Mouse (Mus musculus) cerebellum, adult 2 months (tissue): Measurements from ENCODE around the gene Myo15. TPM values are rescaled to one million over a fixed set of nuclear protein-coding genes. Genes with fewer than 3 reads are reported as not detected.
A peak's percentile ranks its signal among the peaks of the same experiment; 100 is the strongest.
"Not testable (repeated sequence)": the region's sequence is repeated elsewhere in the genome, so short reads cannot be mapped to it uniquely, and the experiment has no call there.

ENCODE experiments used
- DNase-seq, 2 experiments: peaks; one replicate each; pipeline ENCODE4 v3.0.0; 2021
- H3K27ac ChIP-seq: fragments of 200-500 bp; 2 replicates; pipeline ENCODE4 v1.5.1; 2012; ENCODE audit warnings: low read length, control low read depth, inconsistent platforms; ENCODE audit not compliant: insufficient read depth
- H3K27me3 ChIP-seq: fragments of 200-500 bp; 2 replicates; pipeline ENCODE4 v1.6.1; 2012; ENCODE audit warnings: inconsistent platforms, mild to moderate bottlenecking, low read length, moderate library complexity; ENCODE audit not compliant: control insufficient read depth, insufficient read depth
- H3K4me1 ChIP-seq: fragments of 200-500 bp; 2 replicates; pipeline ENCODE4 v1.6.1; 2011; ENCODE audit warnings: low read length; ENCODE audit not compliant: control insufficient read depth, insufficient read depth
- H3K4me3 ChIP-seq: fragments of 200-500 bp; replicated peaks from 2 replicates; pipeline ENCODE3; 2011; ENCODE audit warnings: mild to moderate bottlenecking, low read depth, low read length, control low read depth; ENCODE audit not compliant: insufficient read depth
- CTCF ChIP-seq: fragments of 200-500 bp; IDR thresholded peaks from 2 replicates; pipeline ENCODE4 v1.5.1; 2011; ENCODE audit warnings: low read depth, mild to moderate bottlenecking, control low read depth, low read length, moderate library complexity, borderline replicate concordance; ENCODE audit not compliant: insufficient read depth
- POLR2A ChIP-seq: fragments of 200-500 bp; IDR thresholded peaks from 2 replicates; pipeline ENCODE4 v1.6.1; 2011; ENCODE audit warnings: low read length, control low read depth, borderline replicate concordance; ENCODE audit not compliant: insufficient read depth
- WGBS: fragments of 180-500 bp; shearing (Covaris S2); methylation state at CpG from one replicate; pipeline ENCODE4 v1.1.7; 2018; 5-methylcytosine and 5-hydroxymethylcytosine counted together
- polyA plus RNA-seq: library from polyadenylated mRNA; depleted of rRNA; stranded (reverse); fragments of >200 nt; gene quantifications from 2 replicates; pipeline ENCODE4 v1.2.3, GENCODE M21; 2012; rRNA removed

The Myo15 gene
- 3.1 and 4.6 TPM in 2 replicates for polyA plus RNA-seq

GRCm38 (mm10) chr11:60469039-60469438, at the start of gene Myo15:
TSS of gene Myo15 (plus strand) at chr11:60469339.
- no peak for TF ChIP-seq CTCF
- TF ChIP-seq POLR2A: no peak
- peaks cover 17% of the 10 kb centered on the region for H3K4me1 ChIP-seq
- H3K27ac ChIP-seq: no peak within 1 kb of the TSS
- H3K27me3 ChIP-seq: no peaks in the 10 kb centered on the region
- 91% methylated on average over 3 of the region's 3 CpGs for WGBS
- H3K4me3 ChIP-seq: no peak within 1 kb of the TSS
- no peak for DNase-seq

DNA sequence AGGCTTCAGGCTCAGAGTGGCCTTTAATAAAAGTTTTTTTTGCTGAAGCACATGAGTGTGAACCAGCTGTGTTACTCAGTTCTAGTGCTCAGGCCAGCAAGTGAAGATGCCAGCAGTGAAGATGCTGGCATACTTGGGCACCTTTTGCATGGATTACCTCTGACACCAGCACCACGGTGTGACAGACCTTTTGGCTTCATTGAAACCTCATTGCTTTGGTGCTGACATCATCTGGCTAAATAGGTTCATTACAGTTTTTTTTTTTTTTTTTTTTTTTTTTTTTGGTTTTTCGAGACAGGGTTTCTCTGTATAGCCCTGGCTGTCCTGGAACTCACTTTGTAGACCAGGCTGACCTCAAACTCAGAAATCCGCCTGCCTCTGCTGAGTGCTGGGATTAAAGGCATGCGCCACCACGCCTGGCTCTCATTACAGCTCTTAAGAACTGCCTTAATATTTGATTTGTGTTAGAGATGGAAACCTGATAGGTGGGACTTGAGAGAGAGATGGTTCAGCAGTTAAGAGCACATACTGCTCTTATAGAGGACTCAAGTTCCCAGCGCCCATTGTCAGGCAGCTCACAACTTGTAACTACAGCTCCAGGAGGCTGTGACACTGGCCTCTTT, 47.0 kb upstream of the Myo15 start:
- Histone ChIP-seq H3K27me3 (no peaks in the 10 kb centered on the region), H3K27ac (no peak overlapping the region), H3K4me3 (no peak overlapping the region), H3K4me1 (peaks cover 3% of the 10 kb centered on the region; the same call in 1 of the 2 replicates)
- TF ChIP-seq CTCF: peak; percentile 8; the same call in 1 of the 2 replicates
- no peak for TF ChIP-seq POLR2A
- DNase-seq: peak in 1 of 2 experiments; percentile 23
- 60% methylated on average over 6 of the region's 6 CpGs for WGBS

DNA sequence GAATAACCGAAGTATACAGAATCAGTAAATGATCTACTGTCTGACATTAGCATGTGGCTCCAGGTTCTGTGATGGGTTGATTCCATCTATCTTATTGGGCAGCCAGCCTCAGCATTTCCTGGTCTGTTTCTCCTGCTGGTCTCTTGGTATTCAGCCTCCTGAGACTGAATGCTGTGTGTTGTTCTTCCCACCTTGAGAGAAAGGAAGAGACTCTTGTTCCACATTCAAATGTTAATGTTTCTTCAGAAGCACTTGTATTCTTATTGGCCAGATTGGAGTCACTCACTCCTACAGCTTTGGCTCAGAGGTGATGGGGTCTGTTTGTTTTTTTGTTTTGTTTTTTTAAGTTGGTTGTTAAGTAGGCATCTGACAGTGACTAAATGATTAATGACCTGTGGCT, 46.1 kb upstream of the Myo15 start:
- no peak for DNase-seq
- Histone ChIP-seq H3K27ac (no peak overlapping the region), H3K27me3 (no peaks in the 10 kb centered on the region), H3K4me3 (no peak overlapping the region), H3K4me1 (peaks cover 3% of the 10 kb centered on the region; the same call in 1 of the 2 replicates)
- WGBS: 84% methylated on average over 1 of the region's 1 CpGs
- no peak for TF ChIP-seq CTCF
- no peak for TF ChIP-seq POLR2A

DNA sequence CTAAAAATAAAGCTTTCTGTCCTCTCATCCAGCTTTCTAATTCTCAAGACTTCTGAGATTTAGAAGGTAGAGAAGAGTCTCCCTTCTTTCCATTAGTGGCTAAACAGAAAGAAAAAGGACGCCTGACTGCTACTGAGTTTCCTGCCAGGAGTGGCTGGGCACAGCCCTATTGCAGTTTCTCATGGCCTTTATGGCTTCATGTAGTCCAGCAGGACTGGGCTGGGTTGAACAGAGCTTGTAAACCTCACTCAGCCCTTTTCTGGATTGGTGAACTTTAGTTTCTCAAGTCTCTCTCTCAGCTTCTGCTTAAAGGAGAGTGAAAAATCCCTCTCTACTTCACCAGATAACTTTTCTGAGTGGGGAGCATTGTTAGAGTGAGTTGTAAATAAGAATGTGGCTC, 42.7 kb upstream of the Myo15 start:
- WGBS: 74% methylated on average over 1 of the region's 1 CpGs
- Histone ChIP-seq H3K4me3 (no peak overlapping the region), H3K27ac (no peak overlapping the region), H3K4me1 (no peaks in the 10 kb centered on the region), H3K27me3 (no peaks in the 10 kb centered on the region)
- no peak for DNase-seq
- no peak for TF ChIP-seq CTCF
- TF ChIP-seq POLR2A: no peak

DNA sequence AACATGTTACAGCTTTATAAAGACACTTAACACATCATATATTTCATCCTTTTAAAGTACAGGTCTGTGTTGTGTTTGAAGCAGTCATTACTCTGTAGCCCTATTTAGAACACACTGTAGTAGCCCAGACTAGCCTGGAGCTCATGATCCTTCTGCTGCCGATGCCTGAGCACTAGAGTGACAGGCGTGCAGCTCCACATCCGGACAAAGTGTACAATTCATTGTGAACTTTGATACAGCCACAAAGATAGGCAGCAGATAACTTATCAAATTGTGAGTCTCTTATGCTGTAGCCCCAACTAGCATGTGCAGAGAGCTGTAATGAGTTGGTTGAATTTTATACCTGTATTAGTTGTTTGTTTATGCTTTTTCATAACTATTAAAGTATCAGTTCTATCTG, 41.5 kb upstream of the Myo15 start:
- WGBS: 94% methylated on average over 3 of the region's 3 CpGs
- no peak overlapping the region for H3K4me3 ChIP-seq
- H3K27me3 ChIP-seq: no peaks in the 10 kb centered on the region
- H3K27ac ChIP-seq: no peak overlapping the region
- DNase-seq: no peak
- H3K4me1 ChIP-seq: no peaks in the 10 kb centered on the region
- TF ChIP-seq CTCF (no peak), POLR2A (no peak)

- no peaks in the 10 kb centered on the region for H3K27me3 ChIP-seq
- no peak overlapping the region for H3K4me3 ChIP-seq
- H3K27ac ChIP-seq: no peak overlapping the region
- no peak for DNase-seq
- TF ChIP-seq CTCF (no peak), POLR2A (no peak)
- no peaks in the 10 kb centered on the region for H3K4me1 ChIP-seq
Measured at GRCm38 (mm10) chr11:60433501-60433900, 35.6 kb upstream of the Myo15 start.

GRCm38 (mm10) chr11:60435133-60435532, 34.0 kb upstream of the Myo15 start:
- no peak overlapping the region for H3K27ac ChIP-seq
- no peaks in the 10 kb centered on the region for H3K27me3 ChIP-seq
- 98% methylated on average over 1 of the region's 1 CpGs for WGBS
- no peak for TF ChIP-seq CTCF
- TF ChIP-seq POLR2A: no peak
- H3K4me3 ChIP-seq: no peak overlapping the region
- no peak for DNase-seq
- H3K4me1 ChIP-seq: no peaks in the 10 kb centered on the region

- Histone ChIP-seq H3K4me3 (no peak overlapping the region), H3K27ac (no peak overlapping the region), H3K27me3 (no peaks in the 10 kb centered on the region), H3K4me1 (no peaks in the 10 kb centered on the region)
- WGBS: 87% methylated on average over 3 of the region's 3 CpGs
- TF ChIP-seq POLR2A: no peak
- no peak for TF ChIP-seq CTCF
- no peak for DNase-seq
Measured at GRCm38 (mm10) chr11:60436618-60437017, 32.5 kb upstream of the Myo15 start.

DNA sequence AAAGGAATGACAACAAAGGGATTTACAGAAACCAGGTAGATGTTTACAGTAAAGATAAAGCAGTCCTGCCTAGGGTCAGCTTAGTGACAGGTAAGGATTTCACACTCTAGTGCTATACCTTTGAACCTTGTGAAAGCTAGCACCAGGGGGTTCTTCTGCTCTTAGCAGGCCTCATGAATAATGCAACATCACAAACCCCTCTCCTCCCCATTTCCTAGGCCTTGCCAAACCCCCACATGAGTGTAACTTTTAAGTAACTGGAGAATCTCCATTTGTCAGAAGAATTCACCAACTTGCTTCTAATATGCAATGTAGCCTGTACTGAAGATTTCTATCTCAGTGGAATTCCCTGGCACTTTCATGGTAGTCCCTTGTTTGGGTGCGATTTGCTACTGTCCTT, 29.5 kb upstream of the Myo15 start:
- H3K4me1 ChIP-seq, H3K27ac ChIP-seq, H3K27me3 ChIP-seq, DNase-seq, H3K4me3 ChIP-seq: not testable (repeated sequence)
- WGBS: 50% methylated on average over 1 of the region's 1 CpGs
